Comparison of ENCODE assay signal across 17 mouse cellular contexts in the genomic region with DNA sequence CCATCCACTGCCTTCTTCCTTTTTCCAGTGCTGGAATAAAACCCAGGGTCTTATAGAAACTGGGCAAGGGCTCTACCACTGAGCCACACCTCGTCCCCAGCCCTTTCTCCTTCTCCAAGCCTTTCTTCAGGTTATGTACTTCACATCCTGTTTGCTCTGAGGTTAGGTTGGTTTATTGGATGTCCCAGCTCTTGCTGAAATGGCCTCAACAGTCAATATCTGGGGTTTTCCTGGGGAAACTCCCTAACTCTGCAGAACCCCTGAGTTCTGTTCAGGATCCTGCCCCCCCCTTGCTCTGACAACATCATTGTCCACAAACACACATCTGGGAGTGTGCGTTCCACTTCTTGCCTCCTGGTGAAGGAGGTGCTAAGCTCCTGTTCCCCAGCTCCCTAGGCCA. TPM values are rescaled to one million over a fixed set of nuclear protein-coding genes. Genes with fewer than 3 reads are reported as not detected.
"Had no signal": no experiment of that assay in that cellular context is flagged by ENCODE, and none has a peak within 500 bp of the region (broad histone marks: within the 10 kb centered on the region; RNA-seq: fewer than 3 reads in every experiment).

No protein-coding gene starts in this region.

RNA-seq across cellular contexts. Expression of a gene that starts 26.6 kb away (rescaled TPM):
- polyA plus RNA-seq: embryonic facial prominence, embryonic 10.5 days; embryonic facial prominence, embryonic 11.5 days; embryonic facial prominence, embryonic 12.5 days; embryonic facial prominence, embryonic 13.5 days; embryonic facial prominence, embryonic 15.5 days; erythroblast, embryonic 14.5 days; forebrain, embryonic 10.5 days; forebrain, embryonic 11.5 days; forebrain, embryonic 12.5 days; forebrain, embryonic 13.5 days; forebrain, embryonic 14.5 days; forebrain, embryonic 15.5 days; forebrain, embryonic 16.5 days; forebrain, postnatal 0 days; frontal cortex, adult 2 months; gonadal fat pad, adult 2 months; heart, adult 2 months had no signal
